Mouse (Mus musculus) myocyte (in vitro differentiated cells): ENCODE measurements around the gene Kansl2. TPM values are rescaled to one million over a fixed set of nuclear protein-coding genes. Genes with fewer than 3 reads are reported as not detected.

ENCODE experiments used
- H3K27me3 ChIP-seq: one replicate; pipeline ENCODE4 v1.6.1; 2011; ENCODE audit not compliant: control insufficient read depth, insufficient read depth, insufficient read length
- H3K36me3 ChIP-seq: one replicate; pipeline ENCODE4 v1.6.1; 2011; ENCODE audit not compliant: control insufficient read depth, insufficient read depth
- H3K4me2 ChIP-seq: one replicate; pipeline ENCODE4 v1.6.1; 2011; ENCODE audit warnings: low read depth, control low read depth
- H3K4me3 ChIP-seq: one replicate; pipeline ENCODE4 v1.5.1; 2011; ENCODE audit warnings: mild to moderate bottlenecking, control low read depth, moderate library complexity
- H3K79me2 ChIP-seq: one replicate; pipeline ENCODE4 v1.6.1; 2011; ENCODE audit not compliant: control insufficient read depth, insufficient read depth
- H3ac ChIP-seq: one replicate; pipeline ENCODE4 v1.6.1; 2011; ENCODE audit not compliant: control insufficient read depth, insufficient read length
- CEBPB ChIP-seq: IDR thresholded peaks from 2 replicates; pipeline ENCODE4 v1.6.1; 2011; ENCODE audit warnings: mild to moderate bottlenecking, moderate library complexity; ENCODE audit not compliant: poor library complexity, insufficient read depth, severe bottlenecking
- E2F4 ChIP-seq: IDR thresholded peaks from one replicate; pipeline ENCODE4 v1.6.1; 2011; ENCODE audit warnings: mild to moderate bottlenecking, control low read depth, moderate library complexity; ENCODE audit not compliant: insufficient read depth
- MAX ChIP-seq: IDR thresholded peaks from one replicate; pipeline ENCODE4 v1.6.1; 2011; ENCODE audit warnings: low read depth, mild to moderate bottlenecking, control low read depth
- MYOD1 ChIP-seq, 3 experiments: IDR thresholded peaks; one replicate each; pipeline ENCODE4 v1.6.1; 2011; ENCODE audit warnings: control low read depth in 2 of 3, low read depth in 2 of 3, mild to moderate bottlenecking in 2 of 3, moderate library complexity in 1 of 3; ENCODE audit not compliant: insufficient read length in 2 of 3, control insufficient read depth in 1 of 3
- MYOG ChIP-seq, 3 experiments: IDR thresholded peaks; one replicate each; pipeline ENCODE4 v1.6.1; 2011; ENCODE audit warnings: control low read depth in 2 of 3, low read depth in 2 of 3, mild to moderate bottlenecking in 2 of 3; ENCODE audit not compliant: insufficient read length in 2 of 3, control insufficient read depth in 1 of 3, insufficient read depth in 1 of 3
- POLR2A ChIP-seq: IDR thresholded peaks from one replicate; pipeline ENCODE4 v1.6.1; 2011; ENCODE audit warnings: low read depth, mild to moderate bottlenecking, control low read depth, moderate library complexity; ENCODE audit not compliant: insufficient read length
- POLR2AphosphoS2 ChIP-seq: IDR thresholded peaks from one replicate; pipeline ENCODE4 v1.6.1; 2011; ENCODE audit warnings: low read depth, control low read depth; ENCODE audit not compliant: insufficient read length
- REST ChIP-seq: IDR thresholded peaks from one replicate; pipeline ENCODE4 v1.6.1; 2011; ENCODE audit warnings: mild to moderate bottlenecking, control low read depth, moderate library complexity; ENCODE audit not compliant: insufficient read depth, insufficient read length
- SRF ChIP-seq: IDR thresholded peaks from one replicate; pipeline ENCODE4 v1.6.1; 2011; ENCODE audit warnings: low read depth; ENCODE audit not compliant: control insufficient read depth, insufficient read length
- TCF12 ChIP-seq: IDR thresholded peaks from one replicate; pipeline ENCODE4 v1.6.1; 2011; ENCODE audit warnings: mild to moderate bottlenecking, control low read depth; ENCODE audit not compliant: poor library complexity, insufficient read depth, severe bottlenecking
- TCF3 ChIP-seq: IDR thresholded peaks from one replicate; pipeline ENCODE4 v1.6.1; 2011; ENCODE audit warnings: low read depth, control low read depth; ENCODE audit not compliant: insufficient read length
- USF1 ChIP-seq: IDR thresholded peaks from one replicate; pipeline ENCODE4 v1.6.1; 2011; ENCODE audit warnings: low read depth, mild to moderate bottlenecking, control low read depth, moderate library complexity
- polyA plus RNA-seq: library from polyadenylated mRNA; unstranded; fragments of >200 nt; fragmentation: generic; extraction: Trizol; gene quantifications from one replicate; pipeline ENCODE4 v1.2.1, GENCODE M21; 2012; ENCODE audit warnings: missing spikeins

The Kansl2 gene
- polyA plus RNA-seq, 1 experiment = 109 TPM

GRCm38 (mm10) chr15:98555881-98556280 is 21.8 kb upstream of the Kansl2 start:
- Histone ChIP-seq H3ac (no peak overlapping the region), H3K27me3 (no peaks in the 10 kb centered on the region), H3K79me2 (peaks cover 40% of the 10 kb centered on the region), H3K4me2 (no peak overlapping the region), H3K36me3 (peaks cover 78% of the 10 kb centered on the region), H3K4me3 (no peak overlapping the region)
- TF ChIP-seq MYOD1 (IDR thresholded peaks at IDR 0.05; ENCODE audit: control insufficient read depth in 1 of 3, insufficient read length in 2 of 3, low read depth in 2 of 3) (no peak), MAX (no peak), POLR2AphosphoS2 (no peak), E2F4 (no peak), MYOG (IDR thresholded peaks at IDR 0.05; ENCODE audit: control insufficient read depth in 1 of 3, insufficient read depth in 1 of 3, insufficient read length in 2 of 3, low read depth in 2 of 3) (no peak), TCF12 (no peak), TCF3 (no peak), REST (no peak), POLR2A (no peak), SRF (no peak), USF1 (no peak)

GRCm38 (mm10) chr15:98552758-98553157 is 18.7 kb upstream of the Kansl2 start:
- no peak overlapping the region for H3K4me2 ChIP-seq
- no peak overlapping the region for H3ac ChIP-seq
- H3K27me3 ChIP-seq = no peaks in the 10 kb centered on the region

GRCm38 (mm10) chr15:98546843-98547242 is 12.8 kb upstream of the Kansl2 start:
- peaks cover 12% of the 10 kb centered on the region for H3K79me2 ChIP-seq

More at GRCm38 (mm10) chr15:98552758-98553157, 18.7 kb upstream of the Kansl2 start:
- TF ChIP-seq SRF (no peak), MAX (no peak), MYOG (IDR thresholded peaks at IDR 0.05; ENCODE audit: control insufficient read depth in 1 of 3, insufficient read depth in 1 of 3, insufficient read length in 2 of 3, low read depth in 2 of 3) (no peak), CEBPB (no peak), USF1 (no peak)
- Histone ChIP-seq H3K4me3 (no peak overlapping the region), H3K79me2 (peaks cover 24% of the 10 kb centered on the region), H3K36me3 (peaks cover 76% of the 10 kb centered on the region)

GRCm38 (mm10) chr15:98545151-98545550 is 11.1 kb upstream of the Kansl2 start:
- no peak overlapping the region for H3K4me3 ChIP-seq
- peaks cover 29% of the 10 kb centered on the region for H3K79me2 ChIP-seq
- no peaks in the 10 kb centered on the region for H3K27me3 ChIP-seq
- no peak for TF ChIP-seq E2F4
- TF ChIP-seq TCF12 = no peak
- no peak for TF ChIP-seq USF1
- no peak for TF ChIP-seq MYOG (IDR thresholded peaks at IDR 0.05; ENCODE audit: control insufficient read depth in 1 of 3, insufficient read depth in 1 of 3, insufficient read length in 2 of 3, low read depth in 2 of 3)
- TF ChIP-seq MAX = no peak
- no peak for TF ChIP-seq POLR2A
- no peak for TF ChIP-seq MYOD1 (IDR thresholded peaks at IDR 0.05; ENCODE audit: control insufficient read depth in 1 of 3, insufficient read length in 2 of 3, low read depth in 2 of 3)
- no peak for TF ChIP-seq CEBPB
- no peak for TF ChIP-seq SRF
- TF ChIP-seq POLR2AphosphoS2 = no peak
- TF ChIP-seq REST = no peak
- TF ChIP-seq TCF3 = no peak
- peaks cover 85% of the 10 kb centered on the region for H3K36me3 ChIP-seq
- no peak overlapping the region for H3ac ChIP-seq
- H3K4me2 ChIP-seq = no peak overlapping the region

More at GRCm38 (mm10) chr15:98546843-98547242, 12.8 kb upstream of the Kansl2 start:
- Histone ChIP-seq H3K36me3 (peaks cover 84% of the 10 kb centered on the region), H3K4me2 (no peak overlapping the region), H3ac (no peak overlapping the region), H3K4me3 (no peak overlapping the region), H3K27me3 (no peaks in the 10 kb centered on the region)
- TF ChIP-seq POLR2AphosphoS2 (no peak), E2F4 (no peak), SRF (no peak)

- Histone ChIP-seq H3K27me3 (no peaks in the 10 kb centered on the region), H3K79me2 (peaks cover 45% of the 10 kb centered on the region), H3K4me3 (no peak overlapping the region), H3K4me2 (no peak overlapping the region), H3K36me3 (peaks cover 85% of the 10 kb centered on the region), H3ac (no peak overlapping the region)
- TF ChIP-seq USF1 (no peak), E2F4 (no peak), POLR2A (no peak), CEBPB (no peak), MAX (no peak), REST (no peak), MYOG (IDR thresholded peaks at IDR 0.05; ENCODE audit: control insufficient read depth in 1 of 3, insufficient read depth in 1 of 3, insufficient read length in 2 of 3, low read depth in 2 of 3) (no peak), SRF (no peak), POLR2AphosphoS2 (no peak), TCF3 (no peak), TCF12 (no peak)
These were observed 9.3 kb upstream of the Kansl2 start for GRCm38 (mm10) chr15:98543341-98543740.
